Mouse (Mus musculus) left cerebral cortex, adult 8-10 months (tissue): ENCODE measurements around the gene Qrfp. TPM values are rescaled to one million over a fixed set of nuclear protein-coding genes. Genes with fewer than 3 reads are reported as not detected.

Experiments used
- DNase-seq, 2 experiments: peaks; one replicate each; pipeline ENCODE4 v3.0.0; 2022; ENCODE audit warnings: low spot score in 2 of 2
- total RNA-seq, 4 experiments: library from RNA; stranded (reverse); gene quantifications; 2 replicates each; pipeline ENCODE4 v1.2.4; 2022

The Qrfp gene
- total RNA-seq, 4 experiments from 2014 or later: not detected

DNA sequence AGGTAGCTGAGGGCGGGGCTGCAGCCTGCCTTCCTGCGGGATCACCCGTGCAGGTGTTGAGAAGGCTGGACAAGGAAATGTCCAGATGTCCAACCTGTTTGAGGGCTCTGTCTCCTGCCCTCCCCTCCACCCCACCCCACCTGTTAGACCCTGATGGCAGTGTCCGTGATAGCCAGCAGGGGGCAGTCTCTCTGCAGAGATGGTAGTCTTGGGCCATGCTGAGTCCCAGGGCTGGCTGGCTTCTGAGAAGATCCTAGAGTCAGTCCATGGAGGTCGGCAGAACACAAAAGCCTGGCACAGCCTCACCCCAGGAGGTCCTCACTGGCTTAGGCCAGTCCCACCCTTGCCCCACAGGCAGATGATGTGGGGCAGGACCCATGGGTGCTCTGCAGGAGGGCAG is 5.0 kb upstream of the Qrfp start:
- no peak for DNase-seq

DNA sequence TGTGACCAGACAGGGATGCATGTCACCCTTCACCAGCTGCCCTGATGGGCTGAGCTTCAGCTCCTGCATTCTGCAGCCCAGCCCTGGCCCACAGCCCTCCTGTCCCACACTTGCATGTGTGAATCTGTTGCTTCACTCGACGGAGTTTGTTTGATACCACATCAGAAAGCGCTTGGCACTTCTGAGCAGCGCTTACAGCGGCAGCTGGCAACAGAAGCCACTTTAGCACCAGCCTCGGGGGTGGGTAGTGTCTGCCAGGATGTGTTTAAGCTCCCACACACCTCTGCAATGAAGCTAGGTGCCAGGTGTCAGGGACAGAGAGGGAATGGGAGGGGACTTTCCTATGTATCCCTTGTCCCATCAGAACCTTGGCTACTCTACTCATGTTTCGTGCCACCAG is 4.3 kb upstream of the Qrfp start:
- peak in 1 of 2 experiments; percentile 77 for DNase-seq

DNA sequence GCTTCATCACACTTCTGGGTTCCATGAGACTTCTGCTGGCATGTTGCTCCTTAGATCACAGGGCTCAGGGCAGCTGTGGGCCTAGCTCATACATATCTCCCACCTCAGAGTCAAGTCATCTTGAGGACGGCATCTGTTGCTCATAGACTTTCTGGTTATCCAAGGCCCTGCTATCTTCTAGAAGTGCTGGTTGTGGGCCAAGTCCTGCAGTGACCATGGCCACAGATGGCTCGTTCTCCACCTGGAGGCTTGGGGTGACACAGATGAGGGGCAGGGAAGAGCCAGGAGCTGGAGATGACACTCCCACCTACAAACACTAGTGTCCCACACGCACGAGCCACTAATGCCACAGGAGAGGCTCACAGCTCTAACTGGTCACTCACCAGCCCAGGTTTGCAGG is 3.3 kb upstream of the Qrfp start:
- no peak for DNase-seq

DNA sequence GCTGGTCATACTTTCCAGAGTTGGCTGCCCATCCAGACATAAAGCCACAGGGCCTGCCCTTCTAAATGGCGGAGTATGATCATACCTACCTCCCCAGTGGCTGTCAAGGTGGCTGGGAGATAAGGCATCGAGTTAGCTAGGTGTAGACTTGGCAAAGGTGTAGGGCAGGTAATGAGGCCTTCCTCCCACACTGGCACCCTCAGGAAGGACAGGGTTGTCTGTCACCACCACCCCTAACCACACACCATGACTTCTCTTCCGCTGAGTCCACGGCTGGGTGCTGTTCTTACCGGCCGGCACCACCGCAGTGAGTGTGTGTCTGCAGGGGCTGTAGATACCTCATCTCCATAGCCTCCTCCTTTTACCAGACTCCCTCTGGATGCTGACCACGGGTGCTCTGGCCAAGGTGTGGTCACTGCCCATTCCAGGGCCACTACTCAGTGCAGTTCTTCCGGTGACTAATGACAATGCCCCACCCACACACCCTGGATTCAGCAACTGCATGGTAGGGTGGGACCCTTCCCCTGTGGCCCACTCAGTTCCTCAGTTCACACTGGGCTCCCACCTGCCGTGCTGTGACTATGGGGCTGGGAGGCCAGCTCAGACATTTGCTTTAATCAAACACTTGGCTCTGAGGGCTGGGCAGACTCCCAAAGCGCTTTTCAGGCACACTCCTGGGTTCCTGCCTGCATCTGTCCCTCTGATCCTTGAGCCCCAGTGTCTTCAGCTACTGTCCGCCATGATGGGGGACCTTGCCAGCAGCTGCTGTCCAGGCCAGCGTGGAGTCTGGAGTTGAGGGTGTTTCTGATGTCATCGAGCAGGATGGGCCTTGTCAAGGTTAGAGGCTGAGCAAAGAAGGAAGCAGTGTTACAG is 942 bp upstream of the Qrfp start:
- no peak for DNase-seq

DNA sequence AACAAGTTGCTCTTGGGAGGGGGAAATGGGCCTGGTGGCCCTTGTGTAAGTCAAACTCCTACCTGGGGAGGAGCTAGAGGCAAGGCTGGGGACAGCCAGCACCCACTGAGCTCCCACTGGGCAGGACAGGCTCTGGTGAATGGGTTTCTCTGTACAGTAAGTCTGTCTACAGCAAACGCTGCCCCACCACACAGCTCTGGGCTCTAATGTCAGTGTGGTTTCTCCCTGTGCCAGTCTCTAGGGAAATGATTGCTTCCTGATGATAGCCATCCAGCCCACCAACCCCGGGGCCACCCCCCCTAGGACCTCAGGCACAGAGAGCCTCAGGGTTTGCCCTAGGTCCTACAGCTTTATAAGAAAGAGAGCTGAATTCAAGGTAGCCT is 1.0 kb downstream of the Qrfp start:
- DNase-seq: no peak

DNA sequence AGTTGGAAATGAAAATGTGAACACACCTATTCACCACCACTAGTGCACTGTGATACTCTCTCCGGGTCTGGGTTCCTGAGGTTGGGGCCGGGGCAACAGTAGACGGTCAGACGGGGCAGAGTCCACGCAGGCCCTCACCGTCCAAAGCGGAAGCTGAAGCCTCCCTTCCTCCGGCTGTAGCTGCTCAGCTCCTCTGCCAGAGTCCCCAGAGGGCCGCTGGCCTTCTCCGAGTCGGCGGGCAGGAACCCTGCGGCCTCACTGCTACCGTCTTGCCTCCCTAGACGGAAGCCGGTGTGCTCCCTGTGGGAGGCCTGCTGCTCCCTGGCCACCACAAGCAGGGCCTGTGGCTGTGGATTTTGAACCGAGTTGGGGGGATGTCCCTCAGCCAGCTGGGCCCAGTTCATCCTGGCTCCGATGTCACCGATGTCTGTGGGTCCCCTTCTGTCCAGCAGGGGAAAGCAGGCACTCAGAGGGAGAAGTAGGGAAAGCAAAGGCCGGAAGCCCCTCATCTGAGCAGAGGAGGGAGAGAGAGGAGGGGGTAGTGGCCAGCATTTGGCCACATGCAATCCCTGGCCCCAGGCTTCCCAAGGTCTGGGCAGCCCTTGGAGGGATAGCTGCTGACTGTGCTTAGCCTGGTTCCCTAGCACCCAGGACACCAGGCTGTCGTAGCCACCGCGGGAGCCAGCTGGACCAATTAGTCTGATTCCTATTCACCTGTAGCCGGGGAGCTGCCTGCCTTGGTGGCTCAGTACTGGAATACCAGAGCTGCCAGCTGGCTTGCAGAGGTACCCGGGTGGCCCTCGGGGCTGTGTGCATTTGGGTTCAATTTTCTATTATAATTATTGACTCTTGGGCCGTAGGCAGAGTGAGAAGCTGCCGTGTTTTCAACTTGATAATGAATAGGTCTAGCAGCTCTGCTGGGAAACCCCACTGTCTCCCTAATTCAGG is 1.7 kb downstream of the Qrfp start:
- DNase-seq: no peak

DNA sequence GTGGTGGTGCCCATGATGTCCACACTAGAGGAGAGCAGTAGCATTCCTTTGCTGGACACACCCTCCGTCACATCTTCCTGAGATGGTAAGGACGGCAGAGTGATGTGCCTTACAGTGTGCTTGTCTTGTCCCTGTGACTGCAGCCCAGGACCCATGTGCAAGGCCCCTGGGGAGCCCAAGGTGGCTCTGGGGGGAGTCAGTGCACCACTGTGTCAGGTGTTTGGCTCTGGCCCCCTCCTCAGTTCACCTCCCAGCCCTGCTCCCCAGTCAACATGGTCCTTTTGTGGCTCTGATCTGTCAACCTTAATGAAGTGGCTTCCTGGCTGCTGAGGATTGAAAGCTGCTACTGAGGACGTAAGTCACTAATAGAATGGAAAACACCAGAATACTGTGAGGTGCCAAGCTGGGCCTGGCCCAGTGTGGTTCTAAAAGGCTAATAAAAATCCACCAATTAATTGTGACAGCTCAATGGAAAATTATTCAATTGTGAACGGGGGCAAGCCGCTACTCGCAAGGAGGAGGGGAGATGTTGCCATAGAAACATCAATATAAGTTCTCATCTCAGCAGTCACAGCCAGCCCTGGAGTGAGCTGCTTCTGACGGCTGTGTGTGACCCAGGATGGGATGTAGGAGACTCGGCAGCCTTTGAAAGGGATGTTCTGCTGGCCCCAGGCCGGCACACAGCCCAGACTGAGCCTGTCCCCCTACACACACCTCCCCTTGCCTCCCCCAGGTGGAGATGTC is 3.6 kb downstream of the Qrfp start:
- DNase-seq: no peak

DNA sequence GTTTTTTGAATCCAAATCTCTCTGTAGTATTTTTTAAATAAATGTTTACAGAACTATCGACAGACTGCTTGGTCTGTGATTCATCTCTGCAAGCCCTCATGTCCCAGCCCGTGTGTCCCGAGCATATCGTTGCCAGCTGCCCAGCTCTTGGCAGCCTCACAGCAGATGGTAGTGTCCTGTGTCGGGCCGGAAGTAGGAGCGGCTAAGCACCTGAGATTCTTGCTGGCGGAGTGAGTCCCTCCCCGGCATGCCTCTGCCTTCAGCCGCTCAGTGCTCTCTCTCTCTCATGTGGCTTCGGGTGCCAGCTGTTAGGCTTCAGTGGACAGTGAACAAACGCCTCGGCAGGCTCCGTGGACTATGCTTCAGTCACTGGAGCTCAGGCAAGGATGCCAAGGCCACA is 6.9 kb downstream of the Qrfp start:
- no peak for DNase-seq

DNA sequence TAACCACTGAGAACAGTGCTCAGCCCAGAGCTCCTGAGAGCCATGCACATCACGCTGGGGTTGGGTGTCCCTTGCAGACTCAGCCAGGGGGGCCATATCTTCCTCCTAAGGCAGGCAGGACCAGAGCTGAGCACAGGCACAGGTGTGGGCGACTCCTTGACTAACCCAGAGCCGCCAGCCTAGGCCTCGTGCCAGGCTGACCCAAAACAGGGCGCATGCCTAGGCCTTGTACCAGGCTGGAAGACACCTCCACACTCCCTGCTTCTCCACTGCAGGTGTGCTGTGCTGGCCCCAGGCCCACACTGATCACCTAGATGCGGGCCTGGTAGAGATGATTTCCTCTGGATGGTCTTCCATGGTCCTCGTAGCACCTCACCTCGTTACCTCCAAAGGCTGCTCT is 7.6 kb downstream of the Qrfp start:
- DNase-seq: no peak

DNA sequence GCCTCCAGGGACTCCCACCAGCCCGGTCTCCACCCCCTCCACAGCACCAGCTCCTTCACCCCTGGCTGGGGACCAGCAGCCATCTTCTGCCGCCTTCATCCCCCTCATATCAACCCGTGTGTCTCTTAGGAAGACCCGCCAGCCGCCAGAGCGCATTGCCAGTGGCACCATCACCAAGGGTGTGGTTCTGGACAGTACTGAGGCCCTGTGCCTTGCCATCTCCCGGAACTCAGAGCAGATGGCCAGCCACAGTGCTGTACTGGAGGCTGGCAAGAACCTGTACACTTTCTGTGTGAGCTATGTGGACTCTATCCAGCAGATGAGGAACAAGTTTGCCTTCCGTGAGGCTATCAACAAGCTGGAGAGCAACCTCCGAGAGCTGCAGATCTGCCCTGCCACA is 9.0 kb downstream of the Qrfp start:
- DNase-seq: no peak

DNA sequence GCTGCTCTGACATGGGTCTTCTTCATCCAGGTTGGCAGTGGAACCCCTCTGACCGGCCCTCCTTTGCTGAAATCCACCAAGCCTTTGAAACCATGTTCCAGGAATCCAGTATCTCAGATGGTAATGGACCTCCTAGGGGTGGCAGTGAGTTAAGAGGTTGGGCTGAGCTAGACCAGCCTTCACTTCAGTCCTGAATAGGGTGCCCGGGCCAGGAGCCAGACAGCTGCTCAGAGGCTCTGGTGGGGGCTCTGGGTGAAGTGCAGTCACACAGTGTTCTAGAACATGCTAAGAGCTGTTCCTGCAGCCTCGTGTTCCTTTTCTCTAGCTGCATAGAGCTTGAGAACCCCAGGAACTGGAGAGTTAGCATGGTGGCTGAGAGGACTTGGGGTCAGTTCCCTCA is 13.4 kb downstream of the Qrfp start:
- DNase-seq: no peak

DNA sequence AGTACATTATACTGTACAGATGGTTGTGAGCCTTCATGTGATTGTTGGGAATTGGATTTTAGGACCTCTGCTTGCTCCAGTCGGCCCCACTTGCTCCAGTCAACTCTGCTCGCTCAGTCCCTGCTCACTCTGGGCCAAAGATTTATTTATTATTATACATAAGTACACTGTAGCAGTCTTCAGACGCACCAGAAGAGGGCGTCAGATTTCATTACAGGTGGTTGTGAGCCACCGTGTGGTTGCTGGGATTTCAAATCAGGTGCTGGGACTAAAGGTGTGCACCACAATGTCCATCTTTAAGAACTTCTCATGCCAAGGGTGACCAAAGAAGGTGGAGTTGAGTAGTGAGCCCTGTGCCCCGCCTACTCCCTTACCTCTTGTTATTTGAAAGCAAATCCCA is 17.8 kb downstream of the Qrfp start:
- DNase-seq: no peak

DNA sequence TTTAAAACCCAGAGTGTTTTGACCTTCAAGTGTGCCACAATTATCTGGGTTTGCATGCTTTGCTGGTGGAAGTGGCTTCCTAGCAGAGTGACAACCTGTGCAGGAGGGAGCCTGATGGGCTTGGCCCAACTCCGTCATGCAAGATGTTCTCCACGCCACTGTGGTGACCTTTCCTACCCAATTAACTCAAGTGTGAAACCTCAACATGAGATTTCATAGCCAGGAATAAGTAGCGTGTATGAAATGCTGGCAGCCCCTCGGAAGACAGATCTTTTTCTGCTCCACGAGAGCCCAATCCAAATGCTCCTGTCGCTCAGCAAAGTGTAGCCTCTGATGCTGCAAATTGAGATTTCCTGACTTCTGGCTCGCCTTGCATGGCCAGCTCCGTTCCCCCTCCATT is 19.1 kb downstream of the Qrfp start:
- no peak for DNase-seq

DNA sequence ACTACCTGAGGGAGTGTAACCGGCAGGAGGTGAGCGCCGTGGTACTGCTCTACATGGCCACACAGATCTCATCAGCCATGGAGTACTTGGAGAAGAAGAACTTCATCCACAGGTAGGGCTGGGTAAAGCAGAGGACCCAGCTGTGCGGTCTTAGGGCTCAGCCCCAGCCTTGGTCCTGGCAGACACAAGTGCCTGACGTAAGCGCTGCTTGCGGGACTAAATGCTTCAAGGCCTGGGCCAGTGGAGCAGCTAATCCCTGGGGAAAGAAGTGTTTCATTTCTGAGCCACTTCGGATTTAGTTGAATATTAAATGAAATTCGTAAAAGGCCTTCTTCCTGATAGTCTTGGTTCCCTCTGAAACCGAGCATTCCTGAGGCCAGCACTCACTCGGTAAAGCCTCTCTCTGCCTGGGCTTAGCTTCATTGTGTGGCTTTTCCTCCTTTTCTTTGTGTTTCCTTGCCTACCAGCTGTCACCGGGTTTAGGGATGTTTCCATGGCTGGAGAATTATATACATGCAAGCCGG is 19.6 kb downstream of the Qrfp start:
- no peak for DNase-seq

DNA sequence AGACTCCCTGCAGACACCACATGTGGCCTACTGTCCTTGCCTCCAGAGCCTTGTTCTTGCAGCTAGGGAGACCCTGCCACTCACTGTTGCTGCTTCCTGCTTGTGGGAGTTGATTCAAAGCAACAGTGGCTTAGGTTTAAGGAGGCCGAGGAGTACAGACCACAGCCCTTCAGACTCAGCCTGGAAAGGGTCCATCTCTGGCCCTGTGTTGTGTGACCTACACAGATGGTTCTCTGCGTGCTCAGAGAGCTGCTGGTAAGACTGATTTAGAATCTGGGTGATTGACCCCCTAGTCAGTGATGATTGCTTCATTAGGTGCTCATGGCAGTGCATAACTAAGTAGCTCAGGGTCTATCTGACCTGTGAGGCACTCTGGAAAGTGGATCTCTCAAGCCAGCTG is 21.2 kb downstream of the Qrfp start:
- DNase-seq: no peak

DNA sequence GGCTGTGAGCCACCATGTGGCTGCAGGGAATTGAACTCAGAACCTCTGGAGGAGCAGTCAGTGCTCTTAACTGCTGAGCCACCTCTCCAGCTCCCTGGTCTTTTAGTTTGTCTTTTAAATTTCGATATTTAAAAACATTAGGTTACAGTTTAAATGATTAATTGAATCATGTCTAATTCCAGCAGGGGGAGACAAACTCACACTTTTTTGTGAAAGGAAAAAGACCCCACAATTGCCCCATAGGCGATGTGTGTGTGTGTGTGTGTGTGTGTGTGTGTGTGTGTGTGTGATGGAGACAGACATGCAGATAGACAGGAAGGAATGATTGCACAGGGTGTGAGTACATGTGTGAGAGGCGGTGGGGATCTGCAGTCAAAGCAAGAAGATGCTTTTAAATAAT is 22.2 kb downstream of the Qrfp start:
- no peak for DNase-seq

DNA sequence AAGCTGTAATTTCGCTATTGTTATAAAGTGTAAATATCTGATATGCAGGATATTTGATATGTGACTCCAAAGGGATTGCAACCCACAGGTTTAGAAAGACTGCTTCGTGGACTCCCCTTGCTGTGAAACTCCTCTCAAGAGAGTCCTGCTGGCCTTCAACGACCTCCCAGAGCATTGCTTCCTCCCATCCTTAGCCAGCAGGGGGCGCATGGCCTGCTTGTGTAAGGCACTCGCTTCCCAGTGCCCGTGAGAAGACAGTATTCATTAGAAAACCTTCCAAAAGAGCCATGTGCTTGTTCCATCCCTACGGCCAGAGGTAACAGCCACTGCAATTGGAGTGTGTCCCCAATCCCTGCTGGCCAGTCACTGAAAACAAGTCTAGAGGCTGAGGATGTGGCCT is 23.4 kb downstream of the Qrfp start:
- DNase-seq: peak; percentile 41 to 65

DNA sequence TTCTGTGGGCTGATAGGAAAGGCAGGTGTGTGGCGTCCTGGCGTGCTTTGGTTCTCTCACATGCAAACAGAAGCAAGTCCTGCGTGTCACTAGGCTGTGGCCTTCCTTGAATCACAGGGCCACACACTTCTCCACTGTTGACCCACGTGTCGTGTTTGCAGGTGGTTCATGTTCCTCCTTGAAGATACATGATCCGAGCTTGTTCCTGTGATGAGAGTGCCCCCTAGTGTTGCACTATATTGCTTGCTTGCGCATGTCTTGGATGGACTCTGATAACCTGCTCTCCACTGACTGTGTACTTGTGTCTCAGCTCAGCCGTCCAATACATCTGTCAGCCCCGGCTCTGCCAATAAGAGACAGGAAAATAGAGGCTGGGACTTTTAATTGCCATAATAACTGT is 25.3 kb downstream of the Qrfp start:
- DNase-seq: peak; percentile 53 to 66

DNA sequence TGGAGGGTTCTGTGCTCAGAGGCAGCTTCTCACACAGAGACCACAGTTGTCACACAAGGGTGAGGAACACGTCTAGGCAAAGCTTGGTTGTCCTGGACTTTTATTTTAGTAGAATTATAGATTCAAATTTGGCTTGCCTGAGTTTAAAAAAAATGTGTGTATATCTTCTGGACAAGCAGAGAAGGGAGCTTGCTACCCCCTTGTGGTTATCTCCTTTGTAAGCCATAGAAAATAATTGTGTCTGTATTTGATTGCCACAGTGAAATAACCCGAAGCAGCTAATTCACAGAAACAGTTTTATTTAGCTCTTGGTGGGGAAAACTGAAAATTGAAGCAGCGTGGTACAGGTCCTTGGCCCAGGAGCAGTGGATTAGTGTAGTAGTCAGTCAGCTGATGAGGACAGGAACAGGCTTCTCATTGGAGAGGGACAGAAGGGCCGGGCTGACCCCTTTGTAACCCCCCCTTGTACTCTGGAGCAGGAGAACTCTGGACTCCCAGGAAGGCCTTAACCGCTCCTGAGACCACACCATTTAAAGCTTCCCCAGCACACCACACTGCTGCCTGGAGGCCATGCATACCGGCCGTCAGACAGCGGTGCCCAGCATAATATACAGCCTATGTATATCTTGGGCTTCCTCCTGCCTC is 27.3 kb downstream of the Qrfp start:
- DNase-seq: no peak

DNA sequence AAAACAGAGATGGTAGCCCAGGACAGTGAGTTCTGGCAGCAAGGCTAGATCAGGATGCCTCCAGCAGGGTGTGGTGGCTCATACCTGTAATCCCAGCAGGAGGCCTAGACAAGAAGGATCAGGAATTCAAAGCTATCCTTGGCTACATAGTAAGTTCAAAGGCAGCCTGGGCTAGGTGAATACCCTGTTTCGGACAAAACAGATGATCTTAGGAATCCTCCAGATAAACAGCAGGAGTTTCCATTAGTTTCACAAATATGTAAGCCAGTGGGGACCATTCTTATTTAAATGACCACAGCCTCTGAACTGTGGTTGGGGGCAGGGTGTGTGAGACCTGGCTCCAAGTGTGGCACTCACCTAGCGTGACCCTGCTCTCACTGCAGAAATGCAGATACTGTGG is 31.1 kb downstream of the Qrfp start:
- DNase-seq: no peak

DNA sequence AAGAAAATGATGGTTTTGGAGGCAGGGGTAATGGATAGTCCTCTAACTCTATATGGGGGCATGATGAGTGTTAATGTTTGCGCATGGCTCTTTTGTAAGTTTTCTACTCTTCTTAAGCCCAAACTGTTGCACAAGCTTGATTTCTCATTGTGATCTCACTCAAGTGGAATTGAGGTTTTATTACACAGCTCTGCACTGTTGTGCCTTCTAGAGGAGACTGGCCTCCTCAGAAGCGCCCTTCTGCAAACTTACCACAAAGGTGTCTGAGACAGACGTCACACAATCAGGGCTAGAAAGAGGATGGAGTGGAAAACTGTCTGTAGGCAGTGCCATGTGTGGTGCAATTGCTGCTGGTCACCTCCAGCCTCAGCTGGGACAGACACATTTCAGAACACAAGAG is 33.9 kb downstream of the Qrfp start:
- no peak for DNase-seq
